Mouse (Mus musculus): ENCODE results near the gene Wdr66.

The Wdr66 gene

GRCm38 (mm10) chr5:123315219-123315866, 63.4 kb downstream of the Wdr66 start:
- DNase-seq: peak; percentile 61

GRCm38 (mm10) chr5:123317992-123318391, 66.1 kb downstream of the Wdr66 start:
- DNase-seq: peak; percentile 57

GRCm38 (mm10) chr5:123320136-123320535, 68.2 kb downstream of the Wdr66 start:
- DNase-seq: no peak

GRCm38 (mm10) chr5:123324242-123324641, 72.3 kb downstream of the Wdr66 start:
- no peak for DNase-seq

- no peak for DNase-seq
Observed at GRCm38 (mm10) chr5:123326006-123326750, 74.3 kb downstream of the Wdr66 start.

- DNase-seq: no peak
Observed at GRCm38 (mm10) chr5:123326751-123327148, 74.8 kb downstream of the Wdr66 start.

GRCm38 (mm10) chr5:123327686-123328085, 75.8 kb downstream of the Wdr66 start:
- no peak for DNase-seq

GRCm38 (mm10) chr5:123333566-123333965, 81.7 kb downstream of the Wdr66 start:
- no peak for DNase-seq

- DNase-seq: no peak
Observed at GRCm38 (mm10) chr5:123336205-123336961, 84.5 kb downstream of the Wdr66 start.

GRCm38 (mm10) chr5:123338463-123338862, 86.6 kb downstream of the Wdr66 start:
- no peak for DNase-seq

GRCm38 (mm10) chr5:123343707-123344627, 92.1 kb downstream of the Wdr66 start, which contains the start of gene Bcl7a:
Gene Bcl7a (plus strand): TSS chr5:123343834.
- peak; percentile 94 for DNase-seq

- no peak for DNase-seq
Observed at GRCm38 (mm10) chr5:123344628-123344962, 92.7 kb downstream of the Wdr66 start.

GRCm38 (mm10) chr5:123344963-123345852, 93.3 kb downstream of the Wdr66 start:
- peak; percentile 73 for DNase-seq

- peak; percentile 76 for DNase-seq
Observed at GRCm38 (mm10) chr5:123345853-123346654, 94.2 kb downstream of the Wdr66 start.

GRCm38 (mm10) chr5:123346701-123347270, 94.9 kb downstream of the Wdr66 start:
- no peak for DNase-seq

GRCm38 (mm10) chr5:123347985-123348384, 96.1 kb downstream of the Wdr66 start:
- no peak for DNase-seq

GRCm38 (mm10) chr5:123350386-123350785, 98.5 kb downstream of the Wdr66 start:
- peak; percentile 45 for DNase-seq

GRCm38 (mm10) chr5:123355918-123356317, 104.0 kb downstream of the Wdr66 start:
- DNase-seq: no peak

GRCm38 (mm10) chr5:123357253-123357652, 105.4 kb downstream of the Wdr66 start:
- DNase-seq: no peak

- no peak for DNase-seq
Observed at GRCm38 (mm10) chr5:123359431-123359830, 107.5 kb downstream of the Wdr66 start.

All from thymus, postnatal 25 days (tissue).